Mouse (Mus musculus) spleen, adult 18-20 months (tissue): ENCODE data around the gene Sec24c.

ENCODE experiments used
- DNase-seq, 2 experiments: peaks; one replicate each; pipeline ENCODE4 v3.0.0; 2022; ENCODE audit warnings: mixed read lengths in 2 of 2

Gene Sec24c

GRCm38 (mm10) chr14:20660827-20661660 is 13.1 kb upstream of the Sec24c start:
- DNase-seq: peak; percentile 78 to 86

GRCm38 (mm10) chr14:20661661-20662331 is 12.3 kb upstream of the Sec24c start:
- no peak for DNase-seq

GRCm38 (mm10) chr14:20662740-20663139 is 11.4 kb upstream of the Sec24c start:
- DNase-seq: no peak

- no peak for DNase-seq
Measured at GRCm38 (mm10) chr14:20663601-20664000, 10.5 kb upstream of the Sec24c start.

GRCm38 (mm10) chr14:20664436-20664835 is 9.7 kb upstream of the Sec24c start:
- DNase-seq: no peak

- DNase-seq: no peak
Measured at GRCm38 (mm10) chr14:20667469-20667868, 6.6 kb upstream of the Sec24c start.

- DNase-seq: no peak
Measured at GRCm38 (mm10) chr14:20668154-20668810, 5.8 kb upstream of the Sec24c start, which contains the start of gene Synpo2l. Gene Synpo2l (minus strand): TSS chr14:20668354.

GRCm38 (mm10) chr14:20672990-20673389 is 1.1 kb upstream of the Sec24c start:
- DNase-seq: no peak

GRCm38 (mm10) chr14:20673735-20674063 is 409 bp upstream of the Sec24c start:
- DNase-seq: no peak

GRCm38 (mm10) chr14:20677906-20678305 is 3.8 kb downstream of the Sec24c start:
- DNase-seq: no peak

GRCm38 (mm10) chr14:20681742-20682141 is 7.6 kb downstream of the Sec24c start:
- DNase-seq: no peak

- DNase-seq: peak; percentile 59 to 63
Measured at GRCm38 (mm10) chr14:20682498-20682897, 8.4 kb downstream of the Sec24c start.

- no peak for DNase-seq
Measured at GRCm38 (mm10) chr14:20686576-20686975, 12.5 kb downstream of the Sec24c start.

- no peak for DNase-seq
Measured at GRCm38 (mm10) chr14:20689009-20689408, 14.9 kb downstream of the Sec24c start.

GRCm38 (mm10) chr14:20691772-20692171 is 17.7 kb downstream of the Sec24c start:
- DNase-seq: no peak

GRCm38 (mm10) chr14:20693589-20694101 is 19.5 kb downstream of the Sec24c start:
- no peak for DNase-seq

GRCm38 (mm10) chr14:20694185-20694883 is 20.2 kb downstream of the Sec24c start:
- no peak for DNase-seq

GRCm38 (mm10) chr14:20694884-20695760 is 21.0 kb downstream of the Sec24c start, which contains the start of gene Fut11:
Gene Fut11 (plus strand): TSS chr14:20694968.
- DNase-seq: peak; percentile 75 to 79

- no peak for DNase-seq
Measured at GRCm38 (mm10) chr14:20695761-20696520, 21.8 kb downstream of the Sec24c start.

GRCm38 (mm10) chr14:20696986-20697385 is 22.9 kb downstream of the Sec24c start:
- DNase-seq: peak in 1 of 2 experiments; percentile 44

- DNase-seq: no peak
Measured at GRCm38 (mm10) chr14:20698515-20698914, 24.4 kb downstream of the Sec24c start.
